Mouse (Mus musculus): ENCODE results near the gene Slc22a6. TPM values are rescaled to one million over a fixed set of nuclear protein-coding genes. Genes with fewer than 3 reads are reported as not detected.

Gene Slc22a6
- polyA plus RNA-seq, 1 experiment from 2014 or later: not detected

DNA sequence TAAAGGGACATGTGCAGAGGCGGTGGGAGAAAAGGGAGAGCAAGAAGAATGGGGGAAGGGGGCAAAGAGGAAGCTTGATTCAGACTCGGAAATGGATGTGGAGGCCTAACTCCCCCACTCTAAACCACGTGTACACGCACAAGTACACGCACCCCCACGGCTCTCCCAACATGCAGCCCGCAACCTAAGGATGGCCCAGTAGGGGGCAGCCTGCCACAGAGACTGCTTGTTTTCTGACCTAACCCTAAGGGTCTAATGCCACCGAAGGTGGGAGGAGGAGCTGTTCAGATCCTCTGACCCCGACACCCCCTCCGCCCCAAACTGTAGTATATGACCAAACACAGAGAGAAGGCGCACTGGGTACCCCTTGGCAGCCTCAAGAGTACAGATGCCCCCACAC is 44.5 kb downstream of the Slc22a6 start:
- H3K36me3 ChIP-seq (ENCODE audit: control insufficient read depth, insufficient read depth, low read length): no peaks in the 10 kb centered on the region
- H3K4me1 ChIP-seq (replicated peaks; ENCODE audit: control insufficient read depth, insufficient read depth, low read length): no peaks in the 10 kb centered on the region; the same call in 1 of the 2 replicates
- peak; percentile 68 for ATAC-seq (replicated peaks; ENCODE audit: low FRiP score)
- H3K9me3 ChIP-seq (ENCODE audit: control insufficient read depth, low read length): no peaks in the 10 kb centered on the region
- peak overlapping the region; percentile 89 for H3K4me2 ChIP-seq
- no peak overlapping the region for H3K27ac ChIP-seq (ENCODE audit: low read depth, low read length)
- 3% methylated on average over 11 of the region's 11 CpGs for WGBS
- H3K9ac ChIP-seq (ENCODE audit: low read depth, low read length): peak overlapping the region; percentile 28
- H3K27me3 ChIP-seq (replicated peaks; ENCODE audit: control insufficient read depth, insufficient read depth, low read length): no peaks in the 10 kb centered on the region
- DNase-seq (ENCODE audit: low spot score): peak; percentile 75
- H3K4me3 ChIP-seq (ENCODE audit: low read depth, low read length): peak overlapping the region; percentile 45

GRCm38 (mm10) chr19:8663360-8663839 is 45.6 kb downstream of the Slc22a6 start, which contains the start of gene Chrm1:
Gene Chrm1, plus strand, starts transcription at chr19:8663789.
- ATAC-seq (replicated peaks; ENCODE audit: low FRiP score): no peak
- H3K4me3 ChIP-seq (ENCODE audit: low read depth, low read length): peak within 1 kb of the TSS; percentile 45

DNA sequence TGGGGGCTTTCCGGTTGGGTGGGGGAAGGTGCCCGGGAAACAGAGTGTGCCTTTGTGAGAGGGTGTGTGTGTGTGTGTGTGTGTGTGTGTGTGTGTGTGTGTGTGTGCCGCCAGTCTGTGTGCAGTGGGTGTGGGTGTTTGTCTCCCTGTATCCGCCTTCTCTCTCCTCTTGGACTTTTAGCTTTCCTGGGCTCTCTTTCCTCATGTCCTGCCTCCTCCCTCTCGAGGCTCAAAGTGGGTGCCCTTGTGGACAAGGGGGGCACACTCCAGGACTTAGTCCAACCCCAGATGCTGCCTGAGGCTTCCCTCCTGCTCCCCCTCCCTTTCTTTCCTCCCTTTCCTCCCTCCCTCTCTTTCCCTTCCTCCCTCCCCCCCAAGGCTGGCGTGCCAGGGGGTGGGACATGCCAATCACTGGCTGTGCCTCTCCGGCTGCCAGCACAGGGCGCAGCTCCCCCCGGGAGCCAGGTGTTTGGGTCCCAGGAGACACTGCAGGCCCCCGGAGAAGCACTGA is 46.1 kb downstream of the Slc22a6 start:
- H3K27ac ChIP-seq (ENCODE audit: low read depth, low read length): no peak overlapping the region
- H3K4me3 ChIP-seq (ENCODE audit: low read depth, low read length): no peak overlapping the region
- no peaks in the 10 kb centered on the region for H3K9me3 ChIP-seq (ENCODE audit: control insufficient read depth, low read length)
- no peak for ATAC-seq (replicated peaks; ENCODE audit: low FRiP score)
- H3K9ac ChIP-seq (ENCODE audit: low read depth, low read length): no peak overlapping the region
- no peak overlapping the region for H3K4me2 ChIP-seq
- no peaks in the 10 kb centered on the region for H3K27me3 ChIP-seq (replicated peaks; ENCODE audit: control insufficient read depth, insufficient read depth, low read length)
- H3K36me3 ChIP-seq (ENCODE audit: control insufficient read depth, insufficient read depth, low read length): no peaks in the 10 kb centered on the region
- DNase-seq (ENCODE audit: low spot score): no peak
- 50% methylated on average over 10 of the region's 10 CpGs for WGBS
- no peaks in the 10 kb centered on the region; the same call in 1 of the 2 replicates for H3K4me1 ChIP-seq (replicated peaks; ENCODE audit: control insufficient read depth, insufficient read depth, low read length)

More at GRCm38 (mm10) chr19:8663360-8663839, 45.6 kb downstream of the Slc22a6 start, which contains the start of gene Chrm1:
- Histone ChIP-seq H3K27me3 (replicated peaks; ENCODE audit: control insufficient read depth, insufficient read depth, low read length) (no peaks in the 10 kb centered on the region), H3K4me1 (replicated peaks; ENCODE audit: control insufficient read depth, insufficient read depth, low read length) (no peaks in the 10 kb centered on the region; the same call in 1 of the 2 replicates), H3K36me3 (ENCODE audit: control insufficient read depth, insufficient read depth, low read length) (no peaks in the 10 kb centered on the region), H3K9ac (ENCODE audit: low read depth, low read length) (no peak within 1 kb of the TSS), H3K27ac (ENCODE audit: low read depth, low read length) (no peak within 1 kb of the TSS), H3K9me3 (ENCODE audit: control insufficient read depth, low read length) (no peaks in the 10 kb centered on the region), H3K4me2 (peak within 1 kb of the TSS; percentile 89)
- 78% methylated on average over 9 of the region's 9 CpGs for WGBS
- DNase-seq (ENCODE audit: low spot score): no peak

DNA sequence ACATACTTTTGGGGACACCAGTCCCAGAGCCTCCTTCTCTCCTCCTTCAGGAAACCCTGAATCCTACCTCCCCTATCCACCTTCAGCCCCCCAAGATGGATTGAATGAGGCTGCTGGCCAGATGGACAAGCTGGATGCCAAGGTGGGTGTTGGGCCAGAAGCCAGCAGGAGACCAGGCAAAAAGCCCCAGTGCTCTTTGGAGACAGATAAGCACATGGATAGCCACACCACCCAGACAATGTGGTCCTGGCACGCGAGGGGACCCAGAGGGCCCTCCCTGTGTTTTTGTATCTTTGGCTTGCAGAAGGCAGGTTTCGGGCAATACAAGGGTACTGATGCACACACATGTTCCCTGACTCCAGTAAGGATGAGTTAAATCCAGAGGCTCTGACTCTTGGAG is 47.0 kb downstream of the Slc22a6 start:
- H3K9me3 ChIP-seq (ENCODE audit: control insufficient read depth, low read length): no peaks in the 10 kb centered on the region
- H3K27me3 ChIP-seq (replicated peaks; ENCODE audit: control insufficient read depth, insufficient read depth, low read length): no peaks in the 10 kb centered on the region
- H3K4me1 ChIP-seq (replicated peaks; ENCODE audit: control insufficient read depth, insufficient read depth, low read length): no peaks in the 10 kb centered on the region; the same call in 1 of the 2 replicates
- H3K4me2 ChIP-seq: no peak overlapping the region
- H3K9ac ChIP-seq (ENCODE audit: low read depth, low read length): no peak overlapping the region
- ATAC-seq (replicated peaks; ENCODE audit: low FRiP score): no peak
- WGBS: 56% methylated on average over 3 of the region's 3 CpGs
- H3K27ac ChIP-seq (ENCODE audit: low read depth, low read length): no peak overlapping the region
- no peak for DNase-seq (ENCODE audit: low spot score)
- H3K36me3 ChIP-seq (ENCODE audit: control insufficient read depth, insufficient read depth, low read length): no peaks in the 10 kb centered on the region
- H3K4me3 ChIP-seq (ENCODE audit: low read depth, low read length): no peak overlapping the region

DNA sequence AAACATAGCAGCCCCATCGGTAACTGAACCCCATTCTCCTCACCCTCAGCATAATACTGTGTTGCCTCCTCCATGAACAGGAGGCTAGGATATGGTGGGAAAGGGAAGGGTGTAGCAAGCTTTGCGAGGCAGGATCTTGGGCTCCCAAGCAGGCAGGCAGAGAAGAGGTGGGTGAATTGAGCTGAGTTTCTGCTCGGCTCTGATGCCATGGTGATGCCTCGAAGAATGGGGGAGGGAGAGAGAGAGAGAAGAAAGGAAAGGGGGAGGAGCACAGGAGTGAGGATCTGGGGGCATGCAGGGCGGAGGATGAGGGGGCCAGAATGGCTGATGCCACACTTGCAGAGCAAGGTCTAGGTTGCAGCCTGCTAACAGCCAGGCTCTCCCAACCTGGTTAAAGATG is 47.9 kb downstream of the Slc22a6 start:
- Histone ChIP-seq H3K9me3 (ENCODE audit: control insufficient read depth, low read length) (no peaks in the 10 kb centered on the region), H3K27me3 (replicated peaks; ENCODE audit: control insufficient read depth, insufficient read depth, low read length) (no peaks in the 10 kb centered on the region), H3K4me3 (ENCODE audit: low read depth, low read length) (no peak overlapping the region), H3K4me1 (replicated peaks; ENCODE audit: control insufficient read depth, insufficient read depth, low read length) (no peaks in the 10 kb centered on the region; the same call in 1 of the 2 replicates), H3K36me3 (ENCODE audit: control insufficient read depth, insufficient read depth, low read length) (no peaks in the 10 kb centered on the region), H3K4me2 (no peak overlapping the region), H3K27ac (ENCODE audit: low read depth, low read length) (no peak overlapping the region), H3K9ac (ENCODE audit: low read depth, low read length) (no peak overlapping the region)
- ATAC-seq (replicated peaks; ENCODE audit: low FRiP score): no peak
- no peak for DNase-seq (ENCODE audit: low spot score)
- 70% methylated on average over 5 of the region's 5 CpGs for WGBS

GRCm38 (mm10) chr19:8672859-8673258 is 55.0 kb downstream of the Slc22a6 start:
- ATAC-seq (replicated peaks; ENCODE audit: low FRiP score) (peak; percentile 77), DNase-seq (ENCODE audit: low spot score) (no peak)
- Histone ChIP-seq H3K4me1 (replicated peaks; ENCODE audit: control insufficient read depth, insufficient read depth, low read length) (peaks cover 14% of the 10 kb centered on the region), H3K4me2 (no peak overlapping the region; the same call in 1 of the 2 replicates), H3K27ac (ENCODE audit: low read depth, low read length) (peak overlapping the region; percentile 72), H3K36me3 (ENCODE audit: control insufficient read depth, insufficient read depth, low read length) (no peaks in the 10 kb centered on the region), H3K27me3 (replicated peaks; ENCODE audit: control insufficient read depth, insufficient read depth, low read length) (no peaks in the 10 kb centered on the region), H3K9ac (ENCODE audit: low read depth, low read length) (no peak overlapping the region), H3K4me3 (ENCODE audit: low read depth, low read length) (no peak overlapping the region), H3K9me3 (ENCODE audit: control insufficient read depth, low read length) (no peaks in the 10 kb centered on the region)
- WGBS: 51% methylated on average over 3 of the region's 3 CpGs

GRCm38 (mm10) chr19:8673336-8674063 is 55.7 kb downstream of the Slc22a6 start:
- Histone ChIP-seq H3K9ac (ENCODE audit: low read depth, low read length) (no peak overlapping the region), H3K9me3 (ENCODE audit: control insufficient read depth, low read length) (no peaks in the 10 kb centered on the region), H3K4me2 (peak overlapping the region; percentile 44), H3K4me3 (ENCODE audit: low read depth, low read length) (no peak overlapping the region), H3K4me1 (replicated peaks; ENCODE audit: control insufficient read depth, insufficient read depth, low read length) (peaks cover 14% of the 10 kb centered on the region), H3K27ac (ENCODE audit: low read depth, low read length) (peak overlapping the region; percentile 72), H3K36me3 (ENCODE audit: control insufficient read depth, insufficient read depth, low read length) (no peaks in the 10 kb centered on the region), H3K27me3 (replicated peaks; ENCODE audit: control insufficient read depth, insufficient read depth, low read length) (no peaks in the 10 kb centered on the region)
- peak; percentile 69 for ATAC-seq (replicated peaks; ENCODE audit: low FRiP score)
- WGBS: 31% methylated on average over 9 of the region's 9 CpGs
- no peak for DNase-seq (ENCODE audit: low spot score)
